Mouse (Mus musculus) hindbrain, embryonic 16.5 days (tissue): ENCODE measurements at regions not wholly inside any gene's neighbourhood (a gene's known extent, or its start where the extent isn't known, plus 50 kb on each side); places are given as distances from the start of the nearest gene placed in this dataset.

ENCODE experiments used
- ATAC-seq: fragments of 200-750 bp; cut with Nextera tagmentation; 2 replicates; pipeline ENCODE4 v1.8.0; 2017; ENCODE audit warnings: moderate TSS enrichment, moderate library complexity
- H3K27ac ChIP-seq: fragments of 300-500 bp; sonication (generic); 2 replicates; pipeline ENCODE4 v1.5.1; 2014; ENCODE audit warnings: low read depth, mild to moderate bottlenecking, control low read depth, low read length, moderate library complexity
- H3K27me3 ChIP-seq: fragments of 300-500 bp; sonication (generic); replicated peaks from 2 replicates; pipeline ENCODE4 v1.6.1; 2014; ENCODE audit warnings: low read length; ENCODE audit not compliant: control insufficient read depth, insufficient read depth
- H3K36me3 ChIP-seq: fragments of 300-500 bp; sonication (generic); 2 replicates; pipeline ENCODE4 v1.6.1; 2014; ENCODE audit warnings: mild to moderate bottlenecking, low read length, moderate library complexity, mixed read lengths; ENCODE audit not compliant: control insufficient read depth, insufficient read depth
- H3K4me1 ChIP-seq: fragments of 300-500 bp; sonication (generic); 2 replicates; pipeline ENCODE4 v1.6.1; 2014; ENCODE audit warnings: low read depth, low read length; ENCODE audit not compliant: control insufficient read depth, insufficient read depth
- H3K4me2 ChIP-seq: fragments of 300-500 bp; sonication (generic); 2 replicates; pipeline ENCODE4 v1.6.1; 2014; ENCODE audit warnings: mild to moderate bottlenecking, low read length, control low read depth, moderate library complexity
- H3K4me3 ChIP-seq: fragments of 300-500 bp; sonication (generic); 2 replicates; pipeline ENCODE4 v1.5.1; 2014; ENCODE audit warnings: mild to moderate bottlenecking, low read length, control low read depth, moderate library complexity
- H3K9ac ChIP-seq: fragments of 300-500 bp; sonication (generic); 2 replicates; pipeline ENCODE4 v1.6.1; 2014; ENCODE audit warnings: low read depth, mild to moderate bottlenecking, control low read depth, low read length, moderate library complexity
- H3K9me3 ChIP-seq: fragments of 300-500 bp; sonication (generic); 2 replicates; pipeline ENCODE4 v1.6.1; 2014; ENCODE audit warnings: mild to moderate bottlenecking, low read length, moderate library complexity; ENCODE audit not compliant: control insufficient read depth
- WGBS: fragments of 180-500 bp; shearing (Covaris S2); extraction: QIAGEN DNeasy Blood & Tissue Kit; methylation state at CpG from one replicate; pipeline ENCODE4 v1.1.7; 2014; 5-methylcytosine and 5-hydroxymethylcytosine counted together

- Histone ChIP-seq H3K27me3 (no peaks in the 10 kb centered on the region), H3K4me1 (no peaks in the 10 kb centered on the region), H3K27ac (no peak overlapping the region), H3K4me2 (no peak overlapping the region), H3K9ac (no peak overlapping the region), H3K9me3 (no peaks in the 10 kb centered on the region), H3K4me3 (no peak overlapping the region), H3K36me3 (no peaks in the 10 kb centered on the region)
- no peak for ATAC-seq
- 84% methylated on average over 3 of the region's 3 CpGs for WGBS
These were observed 88.6 kb upstream of the Ahr start for GRCm38 (mm10) chr12:35623484-35623883.

DNA sequence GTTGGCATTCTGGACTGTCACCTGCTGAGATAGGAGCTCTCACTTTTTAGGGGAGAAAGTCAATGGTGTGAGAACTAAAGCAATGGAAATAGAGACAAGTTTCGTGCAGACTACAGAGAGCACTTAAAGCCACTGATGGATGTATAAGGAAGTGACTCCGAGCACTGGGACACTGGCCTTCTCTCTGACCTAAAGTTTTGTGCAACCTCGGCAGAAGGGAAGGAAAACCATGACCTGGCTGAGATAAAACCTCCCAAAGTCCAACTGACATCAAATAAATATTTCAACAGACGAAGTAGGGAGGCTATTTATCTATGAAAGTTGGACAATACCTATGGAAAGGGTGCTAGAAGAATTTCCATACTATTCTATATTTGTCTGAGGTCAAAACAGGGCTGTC is 80.0 kb upstream of the Ahr start:
- no peak for ATAC-seq
- Histone ChIP-seq H3K27ac (no peak overlapping the region), H3K4me3 (no peak overlapping the region), H3K4me2 (no peak overlapping the region), H3K4me1 (no peaks in the 10 kb centered on the region), H3K36me3 (no peaks in the 10 kb centered on the region), H3K27me3 (no peaks in the 10 kb centered on the region), H3K9ac (no peak overlapping the region), H3K9me3 (no peaks in the 10 kb centered on the region)
- WGBS = 83% methylated on average over 4 of the region's 4 CpGs

DNA sequence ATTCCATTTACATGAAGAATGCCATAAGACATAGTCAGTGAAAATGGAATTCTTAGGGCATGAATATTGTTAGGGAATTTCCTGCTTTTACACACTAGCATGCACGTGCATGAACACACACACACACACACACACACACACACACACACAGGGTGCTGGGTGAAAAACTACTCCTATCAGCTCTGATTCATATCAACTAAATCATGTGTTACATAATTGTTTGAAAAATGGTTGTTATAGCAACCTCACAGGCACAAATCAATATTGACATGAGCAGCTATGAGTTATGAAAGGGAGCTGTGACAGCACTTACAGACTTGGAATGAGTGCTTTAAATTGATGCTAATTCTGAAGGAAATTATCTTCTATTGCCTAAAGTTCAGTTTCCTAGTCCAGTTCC is 72.8 kb upstream of the Ahr start:
- ATAC-seq = no peak
- no peaks in the 10 kb centered on the region for H3K27me3 ChIP-seq
- H3K4me3 ChIP-seq = no peak overlapping the region
- H3K36me3 ChIP-seq = no peaks in the 10 kb centered on the region
- WGBS = 79% methylated on average over 1 of the region's 1 CpGs
- no peak overlapping the region for H3K4me2 ChIP-seq
- no peak overlapping the region for H3K9ac ChIP-seq
- H3K9me3 ChIP-seq = no peaks in the 10 kb centered on the region
- no peak overlapping the region for H3K27ac ChIP-seq
- no peaks in the 10 kb centered on the region for H3K4me1 ChIP-seq

DNA sequence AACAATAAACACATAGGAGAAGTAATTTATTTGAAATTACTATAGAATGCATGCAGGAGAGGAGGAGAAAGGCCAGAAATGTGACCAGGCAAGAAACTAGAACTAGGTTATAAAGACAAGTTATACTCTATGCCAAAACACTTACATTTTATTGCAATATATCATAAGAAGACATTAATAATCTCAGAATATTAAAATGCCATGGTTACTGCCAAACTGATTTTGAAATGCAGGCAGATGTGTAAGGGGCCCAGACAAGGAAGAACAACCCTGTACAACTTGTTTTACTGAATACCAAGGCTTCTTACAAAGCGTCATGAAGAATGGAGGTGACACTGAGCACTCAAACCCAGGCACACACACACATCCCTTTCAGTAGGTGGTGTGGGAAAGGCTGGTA is 68.9 kb upstream of the Ahr start:
- 94% methylated on average over 1 of the region's 1 CpGs for WGBS
- no peaks in the 10 kb centered on the region for H3K36me3 ChIP-seq
- H3K9me3 ChIP-seq = no peaks in the 10 kb centered on the region
- ATAC-seq = no peak
- no peak overlapping the region for H3K9ac ChIP-seq
- H3K4me1 ChIP-seq = no peaks in the 10 kb centered on the region
- H3K27me3 ChIP-seq = no peaks in the 10 kb centered on the region
- H3K4me3 ChIP-seq = no peak overlapping the region
- no peak overlapping the region for H3K4me2 ChIP-seq
- H3K27ac ChIP-seq = no peak overlapping the region

DNA sequence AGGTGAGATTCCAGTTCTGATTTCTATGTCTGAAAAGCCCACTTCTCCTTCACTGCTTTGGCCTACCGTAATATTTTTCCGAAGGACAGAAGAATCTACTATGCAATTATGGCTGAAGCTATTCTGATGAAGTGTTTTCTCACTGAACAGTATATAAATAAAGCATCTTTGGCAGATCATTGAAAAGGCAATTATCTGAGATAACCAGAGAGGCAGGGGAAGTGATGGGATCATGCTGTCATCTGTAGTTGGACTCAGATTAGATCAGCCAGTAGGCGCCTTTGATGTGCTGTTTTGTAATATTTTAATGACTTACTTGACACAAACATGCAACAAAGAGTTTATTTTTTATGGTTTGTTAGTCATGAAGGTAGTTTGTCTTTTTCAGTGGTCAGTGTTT is 67.8 kb upstream of the Ahr start:
- H3K9me3 ChIP-seq = no peaks in the 10 kb centered on the region
- H3K4me3 ChIP-seq = no peak overlapping the region
- ATAC-seq = no peak
- H3K27ac ChIP-seq = no peak overlapping the region
- no peak overlapping the region for H3K4me2 ChIP-seq
- H3K36me3 ChIP-seq = no peaks in the 10 kb centered on the region
- H3K4me1 ChIP-seq = no peaks in the 10 kb centered on the region
- WGBS = 91% methylated on average over 3 of the region's 3 CpGs
- H3K9ac ChIP-seq = no peak overlapping the region
- no peaks in the 10 kb centered on the region for H3K27me3 ChIP-seq

GRCm38 (mm10) chr12:35598298-35598697 is 63.5 kb upstream of the Ahr start:
- Histone ChIP-seq H3K4me1 (no peaks in the 10 kb centered on the region), H3K4me2 (no peak overlapping the region), H3K36me3 (no peaks in the 10 kb centered on the region), H3K9ac (no peak overlapping the region), H3K27me3 (no peaks in the 10 kb centered on the region), H3K27ac (no peak overlapping the region), H3K9me3 (no peaks in the 10 kb centered on the region), H3K4me3 (no peak overlapping the region)
- 90% methylated on average over 9 of the region's 9 CpGs for WGBS
- ATAC-seq = no peak

- WGBS = 94% methylated on average over 3 of the region's 3 CpGs
These were observed 58.0 kb upstream of the Ahr start for GRCm38 (mm10) chr12:35592866-35593265.

More at GRCm38 (mm10) chr12:35592866-35593265, 58.0 kb upstream of the Ahr start:
- no peak overlapping the region for H3K4me2 ChIP-seq
- H3K9me3 ChIP-seq = no peaks in the 10 kb centered on the region
- no peaks in the 10 kb centered on the region for H3K36me3 ChIP-seq
- no peak overlapping the region for H3K27ac ChIP-seq
- no peak for ATAC-seq
- H3K27me3 ChIP-seq = no peaks in the 10 kb centered on the region
- H3K9ac ChIP-seq = no peak overlapping the region
- H3K4me1 ChIP-seq = no peaks in the 10 kb centered on the region
- no peak overlapping the region for H3K4me3 ChIP-seq
